Mouse (Mus musculus) kidney, adult 2 months (tissue): Measurements from ENCODE around the gene Trim69. TPM values are rescaled to one million over a fixed set of nuclear protein-coding genes. Genes with fewer than 3 reads are reported as not detected.

ENCODE experiments used
- DNase-seq: peaks from one replicate; pipeline ENCODE4 v3.0.0; 2021
- H3K27ac ChIP-seq: fragments of 200-500 bp; 2 replicates; pipeline ENCODE4 v1.5.1; 2012; ENCODE audit warnings: low read depth, low read length, control low read depth, inconsistent platforms; ENCODE audit not compliant: insufficient read depth
- H3K27me3 ChIP-seq: fragments of 200-500 bp; replicated peaks from 2 replicates; pipeline ENCODE4 v1.6.1; 2012; ENCODE audit warnings: mild to moderate bottlenecking, moderate library complexity, low read length, inconsistent platforms; ENCODE audit not compliant: control insufficient read depth, insufficient read depth
- H3K36me3 ChIP-seq: fragments of 200-500 bp; 2 replicates; pipeline ENCODE4 v1.6.1; 2012; ENCODE audit warnings: mild to moderate bottlenecking, moderate library complexity, low read length, inconsistent platforms; ENCODE audit not compliant: control insufficient read depth, insufficient read depth
- H3K4me1 ChIP-seq: fragments of 200-500 bp; 2 replicates; pipeline ENCODE4 v1.6.1; 2011; ENCODE audit warnings: low read length; ENCODE audit not compliant: control insufficient read depth, insufficient read depth
- H3K4me3 ChIP-seq: fragments of 200-500 bp; 2 replicates; pipeline ENCODE4 v1.5.1; 2011; ENCODE audit warnings: mild to moderate bottlenecking, low read depth, low read length, control low read depth; ENCODE audit not compliant: insufficient read depth
- CTCF ChIP-seq: fragments of 200-500 bp; conservative IDR thresholded peaks from 2 replicates; pipeline ENCODE4 v1.5.1; 2011; ENCODE audit warnings: low read depth, mild to moderate bottlenecking, control low read depth, low read length, moderate library complexity, mixed read lengths; ENCODE audit not compliant: insufficient read depth, insufficient read length
- POLR2A ChIP-seq: fragments of 200-500 bp; IDR thresholded peaks from one replicate; pipeline ENCODE4 v1.6.1; 2011; ENCODE audit warnings: low read depth, low read length, control low read depth
- WGBS: fragments of 180-500 bp; shearing (Covaris S2); methylation state at CpG from one replicate; pipeline ENCODE4 v1.1.7; 2018; 5-methylcytosine and 5-hydroxymethylcytosine counted together
- polyA plus RNA-seq: library from polyadenylated mRNA; depleted of rRNA; stranded (reverse); fragments of >200 nt; gene quantifications from 2 replicates; pipeline ENCODE4 v1.2.3, GENCODE M21; 2012

Trim69 gene
- polyA plus RNA-seq, 1 experiment = not detected

DNA sequence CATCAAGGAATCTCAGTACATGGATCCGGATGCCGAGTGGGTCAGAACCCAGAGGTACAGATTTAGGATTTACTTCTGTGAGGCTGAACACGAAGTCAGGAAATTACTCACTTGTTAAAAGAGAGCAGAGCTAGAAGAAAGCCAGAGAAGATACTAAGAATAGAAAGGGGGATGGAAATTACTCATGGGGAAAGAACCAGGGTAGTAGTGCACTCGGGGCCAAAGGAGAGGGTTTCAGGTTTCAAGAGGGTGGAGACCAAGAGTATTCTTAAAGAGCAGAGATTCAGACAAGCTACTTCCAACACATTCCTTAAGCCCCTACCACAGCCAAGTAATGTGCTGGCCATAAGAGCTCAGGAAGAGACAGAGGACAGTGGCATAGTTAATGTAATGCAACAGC is 1.0 kb downstream of the Trim69 start:
- no peak overlapping the region for H3K27ac ChIP-seq
- no peak overlapping the region for H3K4me3 ChIP-seq
- TF ChIP-seq CTCF = no peak
- no peak for TF ChIP-seq POLR2A
- H3K4me1 ChIP-seq = no peaks in the 10 kb centered on the region
- WGBS = 16% methylated on average over 4 of the region's 4 CpGs
- no peak for DNase-seq
- no peaks in the 10 kb centered on the region for H3K27me3 ChIP-seq
- H3K36me3 ChIP-seq = no peaks in the 10 kb centered on the region

DNA sequence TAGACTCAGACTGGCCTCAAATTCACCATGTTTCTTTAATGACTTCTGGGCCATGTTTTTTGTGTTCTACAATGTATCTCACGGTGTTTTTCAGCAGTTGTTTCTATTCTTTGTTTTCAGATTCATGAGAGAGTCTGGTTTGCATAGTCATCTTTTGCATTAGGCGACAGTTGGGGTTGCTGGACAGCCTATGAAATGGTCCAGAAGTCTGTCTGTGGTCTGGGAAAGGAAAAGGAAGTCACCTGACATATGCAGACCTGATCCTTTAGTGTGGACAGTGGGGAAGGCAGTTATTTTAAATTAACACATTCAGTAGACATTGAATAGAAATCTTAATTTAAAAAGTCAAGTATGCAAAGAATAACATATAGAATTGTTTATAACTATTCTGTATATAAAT is 2.0 kb downstream of the Trim69 start:
- no peak for DNase-seq
- H3K4me3 ChIP-seq = no peak overlapping the region
- H3K4me1 ChIP-seq = no peaks in the 10 kb centered on the region
- WGBS = 89% methylated on average over 2 of the region's 2 CpGs
- H3K36me3 ChIP-seq = no peaks in the 10 kb centered on the region
- H3K27me3 ChIP-seq = no peaks in the 10 kb centered on the region
- no peak overlapping the region for H3K27ac ChIP-seq
- TF ChIP-seq POLR2A (no peak), CTCF (no peak)

DNA sequence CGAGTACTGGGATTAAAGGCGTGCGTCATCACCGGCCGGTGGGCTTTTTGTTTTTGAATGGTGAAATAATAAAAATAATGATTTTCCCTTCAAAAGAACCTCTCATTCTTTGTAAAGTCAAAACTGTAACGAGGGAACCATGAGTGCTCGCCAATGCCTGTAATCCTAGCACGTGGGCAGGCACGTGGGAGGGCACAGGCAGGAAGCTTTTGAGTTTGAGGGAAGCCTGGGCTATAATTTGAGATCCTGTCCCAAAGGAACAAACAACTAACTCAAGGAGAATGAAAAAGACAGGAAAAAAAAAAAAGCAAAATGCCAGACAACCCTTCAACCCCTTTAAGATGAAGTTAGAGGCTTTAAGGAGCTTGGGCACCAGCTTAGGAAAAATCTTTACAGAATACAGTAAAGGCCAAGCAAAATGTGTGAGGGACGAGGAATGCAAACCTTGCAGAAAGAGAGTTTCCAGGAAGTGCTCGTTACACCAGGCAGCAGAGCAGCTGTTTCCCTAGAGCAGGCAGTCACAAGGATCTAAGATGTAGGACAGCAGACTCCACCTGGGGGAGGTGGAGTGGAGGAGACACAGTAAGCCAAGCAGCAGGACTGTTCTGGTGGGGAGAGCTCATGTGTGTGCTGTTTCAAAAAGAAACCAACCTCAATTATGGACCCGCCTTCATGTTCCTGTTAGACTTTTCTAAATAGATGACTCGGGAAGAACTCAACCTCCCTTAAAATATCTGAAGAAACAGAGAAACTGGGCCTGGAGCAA is 3.1 kb downstream of the Trim69 start:
- Histone ChIP-seq H3K4me1 (no peaks in the 10 kb centered on the region), H3K4me3 (no peak overlapping the region), H3K27ac (no peak overlapping the region), H3K27me3 (no peaks in the 10 kb centered on the region), H3K36me3 (no peaks in the 10 kb centered on the region)
- DNase-seq = no peak
- TF ChIP-seq POLR2A = no peak
- TF ChIP-seq CTCF = no peak
- WGBS = 62% methylated on average over 13 of the region's 13 CpGs

DNA sequence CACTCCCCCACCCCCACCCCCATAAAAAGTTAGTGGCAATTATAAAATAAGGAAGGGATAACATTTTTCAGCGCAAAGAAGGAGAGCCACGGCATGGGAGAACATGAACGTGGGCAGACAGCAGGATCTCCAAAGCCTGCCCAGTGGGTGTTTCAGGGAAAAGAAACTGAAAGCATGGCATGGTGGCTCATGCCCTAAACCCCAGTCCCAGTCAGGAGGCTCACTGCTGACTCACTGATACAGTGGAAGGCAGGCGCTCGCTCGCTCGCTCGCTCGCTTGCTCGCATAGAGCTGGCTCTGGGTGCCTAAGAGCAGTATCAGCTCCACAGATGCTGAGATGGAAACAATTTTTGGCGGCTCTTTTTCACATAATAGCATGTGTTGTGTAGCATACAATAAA is 3.8 kb downstream of the Trim69 start:
- Histone ChIP-seq H3K36me3 (no peaks in the 10 kb centered on the region), H3K4me3 (no peak overlapping the region), H3K27ac (no peak overlapping the region), H3K27me3 (no peaks in the 10 kb centered on the region), H3K4me1 (no peaks in the 10 kb centered on the region)
- no peak for TF ChIP-seq POLR2A
- no peak for TF ChIP-seq CTCF
- no peak for DNase-seq
- 84% methylated on average over 11 of the region's 11 CpGs for WGBS

DNA sequence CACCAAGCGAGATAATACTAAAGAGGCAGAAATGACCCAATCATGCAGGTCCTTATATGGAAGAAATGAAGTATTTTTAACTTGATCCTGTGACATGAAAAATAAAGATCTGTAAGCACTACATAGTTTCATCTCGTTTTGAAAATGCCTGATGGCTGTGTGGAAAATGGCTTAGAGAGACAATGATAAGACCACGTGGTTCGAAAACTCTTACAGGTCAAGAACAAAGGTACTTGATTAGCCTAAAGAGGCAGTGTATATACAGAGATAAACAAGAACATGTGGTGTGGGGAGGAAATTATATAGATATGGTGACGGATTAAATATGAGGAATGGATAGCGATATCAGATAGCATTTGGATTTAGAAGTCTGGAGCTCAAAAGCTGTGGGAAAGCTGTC is 10.8 kb downstream of the Trim69 start:
- 85% methylated on average over 6 of the region's 6 CpGs for WGBS
- Histone ChIP-seq H3K36me3 (no peaks in the 10 kb centered on the region), H3K4me3 (no peak overlapping the region), H3K4me1 (no peaks in the 10 kb centered on the region), H3K27ac (no peak overlapping the region), H3K27me3 (no peaks in the 10 kb centered on the region)
- TF ChIP-seq POLR2A (no peak), CTCF (no peak)
- DNase-seq = no peak

DNA sequence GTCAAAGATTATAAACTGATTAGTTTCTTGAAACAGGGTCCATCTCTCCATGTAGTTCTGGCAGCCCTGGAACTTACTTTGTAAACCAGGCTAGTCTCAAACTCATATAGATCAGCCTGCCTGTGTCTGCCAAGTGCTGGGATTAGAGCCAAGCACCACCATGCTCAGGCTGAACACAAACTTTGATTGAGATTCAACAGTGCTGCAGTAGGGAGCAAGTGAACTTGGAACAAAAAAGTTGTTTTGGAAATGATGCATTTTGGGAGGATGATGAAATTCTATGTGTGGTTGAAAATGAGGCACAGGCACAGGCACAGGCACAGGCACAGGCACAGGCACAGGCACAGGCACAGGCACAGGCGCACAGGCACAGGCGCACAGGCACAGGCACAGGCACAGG is 11.7 kb downstream of the Trim69 start:
- no peaks in the 10 kb centered on the region for H3K4me1 ChIP-seq
- H3K27ac ChIP-seq = no peak overlapping the region
- TF ChIP-seq CTCF (no peak), POLR2A (no peak)
- no peak overlapping the region for H3K4me3 ChIP-seq
- H3K27me3 ChIP-seq = no peaks in the 10 kb centered on the region
- DNase-seq = no peak
- no peaks in the 10 kb centered on the region for H3K36me3 ChIP-seq
- 98% methylated on average over 2 of the region's 2 CpGs for WGBS

DNA sequence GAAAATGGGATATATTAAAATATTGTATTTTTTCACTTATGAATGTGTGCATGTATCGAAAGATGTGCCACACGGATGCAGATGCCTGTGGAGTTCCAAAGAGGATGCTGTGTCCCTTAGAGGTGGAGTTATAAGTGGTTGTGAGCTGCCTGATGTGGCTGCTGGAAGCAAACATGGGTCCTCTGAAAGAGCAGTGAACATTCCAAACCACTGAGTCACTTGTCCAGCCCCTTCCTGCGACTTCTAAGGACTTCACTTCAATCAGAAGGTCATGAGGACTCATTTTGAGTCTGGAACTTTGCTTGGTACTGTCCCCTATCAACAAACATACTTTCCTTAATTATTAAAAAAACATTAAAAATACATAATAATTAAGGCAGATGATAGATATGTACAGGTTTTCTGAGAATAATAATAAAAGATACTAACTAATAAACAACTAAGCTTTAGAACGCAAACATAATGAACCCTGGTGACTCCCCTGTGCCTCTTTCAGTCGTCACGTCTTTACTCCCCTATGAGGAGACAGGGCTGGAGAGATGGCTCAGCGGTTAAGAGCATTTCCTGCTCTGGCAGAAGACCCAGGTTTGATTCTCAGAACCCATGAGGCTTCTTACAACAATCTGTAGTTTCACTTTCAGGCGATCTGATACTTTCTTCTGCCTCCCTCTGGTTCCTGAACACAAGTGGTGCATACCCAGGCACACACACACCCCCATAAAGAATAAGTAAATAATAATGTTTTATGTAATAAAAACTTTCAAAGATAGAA is 19.7 kb downstream of the Trim69 start:
- no peak for TF ChIP-seq POLR2A
- TF ChIP-seq CTCF = no peak
- 71% methylated on average over 8 of the region's 8 CpGs for WGBS
- H3K36me3 ChIP-seq = no peaks in the 10 kb centered on the region
- H3K4me3 ChIP-seq = no peak overlapping the region
- no peak for DNase-seq
- no peak overlapping the region for H3K27ac ChIP-seq
- H3K27me3 ChIP-seq = no peaks in the 10 kb centered on the region
- H3K4me1 ChIP-seq = no peaks in the 10 kb centered on the region
